Mouse (Mus musculus) kidney, embryonic 15.5 days (tissue): ENCODE data around the gene Nav2. TPM values are rescaled to one million over a fixed set of nuclear protein-coding genes. Genes with fewer than 3 reads are reported as not detected.

Source experiments
- ATAC-seq: fragments of 200-750 bp; cut with Nextera tagmentation; replicated peaks from 2 replicates; pipeline ENCODE4 v1.8.0; 2017; ENCODE audit warnings: moderate TSS enrichment; ENCODE audit not compliant: low FRiP score
- H3K27ac ChIP-seq: fragments of 300-500 bp; sonication (generic); 2 replicates; pipeline ENCODE4 v1.5.1; 2015; ENCODE audit warnings: mild to moderate bottlenecking, inconsistent platforms
- H3K27me3 ChIP-seq: fragments of 300-500 bp; sonication (generic); 2 replicates; pipeline ENCODE4 v1.6.1; 2015; ENCODE audit warnings: inconsistent platforms
- H3K36me3 ChIP-seq: fragments of 300-500 bp; sonication (generic); 2 replicates; pipeline ENCODE4 v1.6.1; 2015; ENCODE audit warnings: inconsistent platforms
- H3K4me1 ChIP-seq: fragments of 300-500 bp; sonication (generic); 2 replicates; pipeline ENCODE4 v1.6.1; 2015; ENCODE audit warnings: inconsistent platforms
- H3K4me2 ChIP-seq: fragments of 300-500 bp; sonication (generic); 2 replicates; pipeline ENCODE4 v1.6.1; 2015; ENCODE audit warnings: moderate library complexity, mild to moderate bottlenecking, inconsistent platforms
- H3K4me3 ChIP-seq: fragments of 300-500 bp; sonication (generic); replicated peaks from 2 replicates; pipeline ENCODE4 v1.5.1; 2015; ENCODE audit warnings: mild to moderate bottlenecking, inconsistent platforms
- H3K9ac ChIP-seq: fragments of 300-500 bp; sonication (generic); 2 replicates; pipeline ENCODE4 v1.6.1; 2015; ENCODE audit warnings: mild to moderate bottlenecking, inconsistent platforms
- H3K9me3 ChIP-seq: fragments of 300-500 bp; sonication (generic); replicated peaks from 2 replicates; pipeline ENCODE4 v1.6.1; 2016; ENCODE audit warnings: inconsistent platforms
- WGBS: fragments of 180-500 bp; shearing (Covaris S2); methylation state at CpG from one replicate; pipeline ENCODE4 v1.1.7; 2015; ENCODE audit warnings: mixed read lengths; 5-methylcytosine and 5-hydroxymethylcytosine counted together
- polyA plus RNA-seq: library from polyadenylated mRNA; unstranded; fragments of >200 nt; fragmentation: Nextera tagmentation; extraction: Ambion mirVana; gene quantifications from 2 replicates; pipeline ENCODE4 v1.2.1, GENCODE M21; 2015

Nav2 gene
- polyA plus RNA-seq, 1 experiment from 2014 or later = 28.8 TPM

- no peak overlapping the region; the same call in 1 of the 2 replicates for H3K4me3 ChIP-seq
- H3K27me3 ChIP-seq = no peaks in the 10 kb centered on the region
- whole genome bisulfite sequencing = 79% methylated on average over 10 of the region's 10 CpGs
- H3K9me3 ChIP-seq = no peaks in the 10 kb centered on the region
- peak overlapping the region; percentile 54 for H3K4me2 ChIP-seq
- no peak overlapping the region for H3K9ac ChIP-seq
- no peak for ATAC-seq
- peaks cover 26% of the 10 kb centered on the region for H3K4me1 ChIP-seq
- peak overlapping the region; percentile 73 for H3K27ac ChIP-seq
- peaks cover 12% of the 10 kb centered on the region; the same call in 1 of the 2 replicates for H3K36me3 ChIP-seq
These were observed 542.7 kb downstream of the Nav2 start for GRCm38 (mm10) chr7:49451240-49451639.

DNA sequence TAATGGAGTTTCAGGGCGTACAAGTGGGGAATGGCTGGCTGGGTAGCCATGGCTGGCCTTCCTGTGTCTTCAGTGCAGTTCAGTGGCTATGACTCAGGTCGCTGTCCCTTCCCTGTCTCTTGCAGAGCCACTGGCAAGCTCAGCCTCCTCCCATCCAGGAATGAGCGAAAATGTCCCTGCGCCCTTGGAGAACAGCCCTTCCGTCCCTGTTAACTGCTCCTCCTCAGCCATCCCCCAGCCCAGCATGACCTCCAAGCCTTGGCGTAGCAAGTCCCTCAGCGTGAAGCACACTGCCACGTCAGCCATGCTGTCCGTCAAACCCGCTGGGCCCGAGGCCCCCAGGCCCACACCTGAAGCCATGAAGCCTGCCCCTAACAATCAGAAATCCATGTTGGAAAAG, 543.8 kb downstream of the Nav2 start:
- no peak for ATAC-seq
- no peak overlapping the region for H3K27ac ChIP-seq
- no peak overlapping the region for H3K9ac ChIP-seq
- no peaks in the 10 kb centered on the region for H3K27me3 ChIP-seq
- H3K36me3 ChIP-seq = peaks cover 12% of the 10 kb centered on the region; the same call in 1 of the 2 replicates
- peaks cover 27% of the 10 kb centered on the region for H3K4me1 ChIP-seq
- H3K4me3 ChIP-seq = no peak overlapping the region
- H3K4me2 ChIP-seq = no peak overlapping the region
- 81% methylated on average over 11 of the region's 11 CpGs for WGBS
- H3K9me3 ChIP-seq = no peaks in the 10 kb centered on the region

DNA sequence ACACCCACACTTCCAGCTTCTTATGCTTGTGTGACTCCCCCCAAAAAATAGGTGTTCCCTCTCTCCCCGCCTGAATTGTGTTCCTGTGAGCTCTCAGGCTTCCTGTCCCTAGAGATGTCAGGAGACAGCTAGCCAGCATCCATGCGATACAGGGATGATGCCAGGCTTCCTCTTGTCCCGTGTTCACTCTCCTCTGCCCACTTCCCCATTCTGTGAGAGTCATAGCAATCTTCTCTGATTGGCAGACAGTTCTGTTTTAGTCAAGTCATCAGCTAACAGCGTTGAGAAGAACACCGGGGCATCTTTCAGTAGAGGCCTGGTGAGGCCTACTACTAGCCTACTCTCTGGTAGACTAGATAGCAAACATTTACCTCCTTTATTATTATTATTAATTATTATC, 546.1 kb downstream of the Nav2 start:
- ATAC-seq = no peak
- Histone ChIP-seq H3K4me3 (no peak overlapping the region), H3K27me3 (no peaks in the 10 kb centered on the region), H3K4me1 (peaks cover 33% of the 10 kb centered on the region), H3K27ac (no peak overlapping the region), H3K9ac (no peak overlapping the region), H3K9me3 (no peaks in the 10 kb centered on the region), H3K4me2 (no peak overlapping the region), H3K36me3 (peaks cover 12% of the 10 kb centered on the region; the same call in 1 of the 2 replicates)
- 85% methylated on average over 5 of the region's 5 CpGs for WGBS

DNA sequence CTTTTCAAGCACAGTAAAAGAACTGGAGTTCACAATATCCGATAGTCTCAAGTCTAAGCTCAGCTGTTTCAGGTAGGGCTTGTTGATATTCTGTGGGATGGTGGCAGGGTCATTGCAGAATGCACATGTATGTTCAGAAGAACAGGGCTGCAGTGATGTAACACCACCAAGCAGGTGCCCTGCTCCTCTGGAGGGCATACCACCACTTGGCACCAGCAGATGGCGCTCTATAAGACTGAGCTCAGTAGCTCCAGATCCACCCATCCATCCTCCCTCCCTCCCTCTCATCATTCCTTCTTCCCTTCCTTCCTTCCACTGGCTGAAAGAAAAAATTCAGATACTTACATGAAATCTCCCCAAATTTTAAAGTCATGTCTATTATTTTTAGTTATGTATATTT, 547.6 kb downstream of the Nav2 start:
- Histone ChIP-seq H3K27ac (no peak overlapping the region), H3K9me3 (no peaks in the 10 kb centered on the region), H3K36me3 (peaks cover 12% of the 10 kb centered on the region; the same call in 1 of the 2 replicates), H3K4me2 (no peak overlapping the region), H3K9ac (no peak overlapping the region), H3K27me3 (no peaks in the 10 kb centered on the region), H3K4me3 (no peak overlapping the region), H3K4me1 (peaks cover 18% of the 10 kb centered on the region)
- ATAC-seq = no peak
- 74% methylated on average over 2 of the region's 2 CpGs for WGBS

DNA sequence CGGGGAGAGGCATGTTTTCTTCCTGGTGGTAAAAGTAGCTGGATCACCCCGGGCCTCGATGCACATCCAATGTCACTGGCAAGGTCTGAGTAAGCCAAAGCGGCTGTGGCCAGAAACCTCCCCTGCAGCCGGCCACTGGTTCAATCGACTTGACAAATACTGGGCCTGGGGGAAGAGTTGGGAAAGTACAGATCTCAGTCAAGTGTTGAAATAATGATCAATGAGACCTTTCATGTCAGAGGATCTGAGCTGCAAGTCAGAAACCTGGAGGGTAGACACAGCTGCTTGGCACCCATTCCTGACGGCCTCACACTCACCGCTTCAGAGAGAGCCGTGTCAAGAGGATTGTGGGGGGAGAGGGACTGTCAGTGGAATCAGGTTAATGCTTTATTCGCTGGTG, 548.9 kb downstream of the Nav2 start:
- Histone ChIP-seq H3K4me1 (peaks cover 16% of the 10 kb centered on the region), H3K4me2 (no peak overlapping the region), H3K4me3 (no peak overlapping the region), H3K27me3 (no peaks in the 10 kb centered on the region), H3K27ac (no peak overlapping the region), H3K9me3 (no peaks in the 10 kb centered on the region), H3K9ac (no peak overlapping the region), H3K36me3 (peaks cover 12% of the 10 kb centered on the region; the same call in 1 of the 2 replicates)
- no peak for ATAC-seq
- 65% methylated on average over 10 of the region's 10 CpGs for WGBS

DNA sequence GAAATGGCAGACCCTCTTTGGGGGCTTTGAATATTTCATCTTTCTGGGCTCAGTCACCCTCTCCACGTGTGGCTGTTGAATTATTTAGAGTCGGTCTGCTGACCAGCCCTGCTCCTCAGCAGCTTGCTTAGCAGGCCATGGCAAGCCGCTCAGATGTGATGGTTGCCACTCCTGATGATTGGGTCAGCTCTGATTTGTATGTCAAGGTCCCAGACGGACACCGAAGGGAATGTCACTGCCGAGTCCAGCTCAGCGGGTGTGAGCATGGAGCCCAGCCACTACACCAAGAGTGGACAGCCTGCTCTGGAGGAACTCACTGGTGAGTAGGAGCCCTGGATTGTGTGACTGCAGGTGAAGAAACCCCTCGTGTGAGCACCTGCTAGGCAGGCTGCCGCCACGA, 549.4 kb downstream of the Nav2 start:
- Histone ChIP-seq H3K36me3 (peaks cover 12% of the 10 kb centered on the region; the same call in 1 of the 2 replicates), H3K9me3 (no peaks in the 10 kb centered on the region), H3K27ac (no peak overlapping the region), H3K4me3 (no peak overlapping the region), H3K4me2 (no peak overlapping the region), H3K4me1 (peaks cover 19% of the 10 kb centered on the region), H3K9ac (no peak overlapping the region), H3K27me3 (no peaks in the 10 kb centered on the region)
- ATAC-seq = no peak
- WGBS = 78% methylated on average over 10 of the region's 10 CpGs

- Histone ChIP-seq H3K9me3 (no peaks in the 10 kb centered on the region), H3K9ac (no peak overlapping the region), H3K27me3 (no peaks in the 10 kb centered on the region), H3K36me3 (peaks cover 22% of the 10 kb centered on the region), H3K4me3 (peak overlapping the region; percentile 25), H3K4me2 (peak overlapping the region; percentile 45), H3K4me1 (peaks cover 17% of the 10 kb centered on the region), H3K27ac (peak overlapping the region; percentile 66)
- ATAC-seq = peak; percentile 62; the same call in 1 of the 2 replicates
- WGBS = 7% methylated on average over 10 of the region's 10 CpGs
These were observed 553.9 kb downstream of the Nav2 start for GRCm38 (mm10) chr7:49462328-49462811.

GRCm38 (mm10) chr7:49467861-49468260, 559.3 kb downstream of the Nav2 start:
- peak overlapping the region; percentile 32; the same call in 1 of the 2 replicates for H3K27ac ChIP-seq
- H3K9me3 ChIP-seq = no peaks in the 10 kb centered on the region
- ATAC-seq = peak; percentile 78
- 12% methylated on average over 10 of the region's 10 CpGs for WGBS
- H3K27me3 ChIP-seq = no peaks in the 10 kb centered on the region
- no peak overlapping the region for H3K4me3 ChIP-seq
- peaks cover 22% of the 10 kb centered on the region for H3K36me3 ChIP-seq
- peaks cover 9% of the 10 kb centered on the region; the same call in 1 of the 2 replicates for H3K4me1 ChIP-seq
- H3K9ac ChIP-seq = no peak overlapping the region
- H3K4me2 ChIP-seq = no peak overlapping the region

- no peak overlapping the region for H3K9ac ChIP-seq
- no peak overlapping the region for H3K4me2 ChIP-seq
- 77% methylated on average over 8 of the region's 8 CpGs for WGBS
- no peak overlapping the region for H3K4me3 ChIP-seq
- H3K4me1 ChIP-seq = peaks cover 9% of the 10 kb centered on the region; the same call in 1 of the 2 replicates
- H3K27ac ChIP-seq = no peak overlapping the region
- 0 out of 2 replicates have a peak, but pooled peaks have one; percentile 3 for ATAC-seq
- no peaks in the 10 kb centered on the region for H3K27me3 ChIP-seq
- H3K36me3 ChIP-seq = peaks cover 22% of the 10 kb centered on the region
- H3K9me3 ChIP-seq = no peaks in the 10 kb centered on the region
These were observed 560.1 kb downstream of the Nav2 start for GRCm38 (mm10) chr7:49468492-49469205.

GRCm38 (mm10) chr7:49471278-49471677, 562.8 kb downstream of the Nav2 start:
- Histone ChIP-seq H3K9me3 (no peaks in the 10 kb centered on the region), H3K36me3 (no peaks in the 10 kb centered on the region), H3K4me1 (peaks cover 16% of the 10 kb centered on the region; the same call in 1 of the 2 replicates), H3K4me2 (no peak overlapping the region), H3K4me3 (no peak overlapping the region), H3K27me3 (no peaks in the 10 kb centered on the region), H3K9ac (no peak overlapping the region), H3K27ac (no peak overlapping the region)
- 53% methylated on average over 3 of the region's 3 CpGs for WGBS
- no peak for ATAC-seq

GRCm38 (mm10) chr7:49475282-49475681, 566.8 kb downstream of the Nav2 start:
- H3K9me3 ChIP-seq = no peaks in the 10 kb centered on the region; the same call in 1 of the 2 replicates
- no peak overlapping the region for H3K4me3 ChIP-seq
- no peak overlapping the region for H3K27ac ChIP-seq
- H3K36me3 ChIP-seq = no peaks in the 10 kb centered on the region
- no peak for ATAC-seq
- H3K4me1 ChIP-seq = peaks cover 40% of the 10 kb centered on the region
- no peak overlapping the region for H3K4me2 ChIP-seq
- no peaks in the 10 kb centered on the region for H3K27me3 ChIP-seq
- WGBS = 51% methylated on average over 6 of the region's 6 CpGs
- no peak overlapping the region for H3K9ac ChIP-seq

- Histone ChIP-seq H3K4me3 (no peak overlapping the region), H3K9ac (no peak overlapping the region), H3K36me3 (no peaks in the 10 kb centered on the region), H3K4me2 (no peak overlapping the region), H3K27me3 (no peaks in the 10 kb centered on the region), H3K9me3 (no peaks in the 10 kb centered on the region; the same call in 1 of the 2 replicates), H3K27ac (no peak overlapping the region), H3K4me1 (peaks cover 38% of the 10 kb centered on the region)
- WGBS = 95% methylated on average over 8 of the region's 8 CpGs
- ATAC-seq = no peak
These were observed 567.6 kb downstream of the Nav2 start for GRCm38 (mm10) chr7:49476163-49476562.
